Mouse (Mus musculus): ENCODE results near the gene Cpa4. TPM values are rescaled to one million over a fixed set of nuclear protein-coding genes. Genes with fewer than 3 reads are reported as not detected.

The Cpa4 gene
- 2.4 TPM in 2 replicates for polyA plus RNA-seq (2014; fragmentation: Nextera tagmentation; extraction: Ambion mirVana)

DNA sequence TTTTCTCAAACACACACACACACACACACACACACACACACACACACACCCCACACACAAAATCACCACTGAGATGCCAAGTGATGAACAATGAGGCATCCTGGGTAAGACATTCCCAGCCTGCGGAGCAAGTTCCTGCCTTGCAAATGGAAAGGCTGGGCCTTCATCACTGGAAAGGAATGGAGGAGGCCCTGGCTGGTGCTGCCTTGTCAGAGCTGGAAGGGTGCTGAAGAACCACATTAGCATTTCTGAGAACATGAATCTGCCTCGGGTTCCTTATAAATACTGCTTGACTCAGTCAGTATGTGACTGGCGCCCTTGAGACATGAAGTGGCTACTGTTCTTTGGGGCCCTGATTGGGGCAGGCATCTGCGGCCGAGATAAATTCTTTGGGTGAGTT, at the start of gene Cpa4:
Gene Cpa4 (plus strand): TSS at position 301 of the 400 bp plus-strand sequence.
- peaks cover 19% of the 10 kb centered on the region for H3K4me1 ChIP-seq (ENCODE audit: control insufficient read depth, insufficient read depth, low read length)
- WGBS (ENCODE audit: insufficient replicate concordance), result 65% methylated on average over 5 of the region's 5 CpGs
- no peak for ATAC-seq (replicated peaks; ENCODE audit: insufficient number of reproducible peaks, low FRiP score, low TSS enrichment)
- H3K4me2 ChIP-seq, result no peak within 1 kb of the TSS
- H3K27ac ChIP-seq (ENCODE audit: low read depth, low read length), result no peak within 1 kb of the TSS
- H3K4me3 ChIP-seq (ENCODE audit: low read depth, low read length), result no peak within 1 kb of the TSS
- no peaks in the 10 kb centered on the region for H3K27me3 ChIP-seq (ENCODE audit: control insufficient read depth, insufficient read depth, low read length)
- no peaks in the 10 kb centered on the region for H3K9me3 ChIP-seq (replicated peaks; ENCODE audit: control insufficient read depth, low read length)
- H3K36me3 ChIP-seq (ENCODE audit: control insufficient read depth, insufficient read depth, low read length), result 0 out of 2 replicates have a peak, but pooled peaks cover 2% of the 10 kb centered on the region
- H3K9ac ChIP-seq (ENCODE audit: low read depth, low read length), result no peak within 1 kb of the TSS

GRCm38 (mm10) chr6:30520400-30520799, 47.8 kb upstream of the Cpa4 start:
- Histone ChIP-seq H3K27ac (ENCODE audit: low read depth, low read length) (no peak overlapping the region), H3K27me3 (ENCODE audit: control insufficient read depth, insufficient read depth, low read length) (no peaks in the 10 kb centered on the region), H3K4me1 (ENCODE audit: control insufficient read depth, insufficient read depth, low read length) (peaks cover 9% of the 10 kb centered on the region), H3K9ac (ENCODE audit: low read depth, low read length) (no peak overlapping the region), H3K36me3 (ENCODE audit: control insufficient read depth, insufficient read depth, low read length) (no peaks in the 10 kb centered on the region), H3K4me3 (ENCODE audit: low read depth, low read length) (no peak overlapping the region), H3K9me3 (replicated peaks; ENCODE audit: control insufficient read depth, low read length) (no peaks in the 10 kb centered on the region), H3K4me2 (no peak overlapping the region)
- WGBS (ENCODE audit: insufficient replicate concordance), result 57% methylated on average over 11 of the region's 11 CpGs
- no peak for ATAC-seq (replicated peaks; ENCODE audit: insufficient number of reproducible peaks, low FRiP score, low TSS enrichment)

- no peak overlapping the region for H3K9ac ChIP-seq (ENCODE audit: low read depth, low read length)
- 40% methylated on average over 7 of the region's 7 CpGs for WGBS (ENCODE audit: insufficient replicate concordance)
Observed at GRCm38 (mm10) chr6:30525456-30526332, 42.5 kb upstream of the Cpa4 start.

DNA sequence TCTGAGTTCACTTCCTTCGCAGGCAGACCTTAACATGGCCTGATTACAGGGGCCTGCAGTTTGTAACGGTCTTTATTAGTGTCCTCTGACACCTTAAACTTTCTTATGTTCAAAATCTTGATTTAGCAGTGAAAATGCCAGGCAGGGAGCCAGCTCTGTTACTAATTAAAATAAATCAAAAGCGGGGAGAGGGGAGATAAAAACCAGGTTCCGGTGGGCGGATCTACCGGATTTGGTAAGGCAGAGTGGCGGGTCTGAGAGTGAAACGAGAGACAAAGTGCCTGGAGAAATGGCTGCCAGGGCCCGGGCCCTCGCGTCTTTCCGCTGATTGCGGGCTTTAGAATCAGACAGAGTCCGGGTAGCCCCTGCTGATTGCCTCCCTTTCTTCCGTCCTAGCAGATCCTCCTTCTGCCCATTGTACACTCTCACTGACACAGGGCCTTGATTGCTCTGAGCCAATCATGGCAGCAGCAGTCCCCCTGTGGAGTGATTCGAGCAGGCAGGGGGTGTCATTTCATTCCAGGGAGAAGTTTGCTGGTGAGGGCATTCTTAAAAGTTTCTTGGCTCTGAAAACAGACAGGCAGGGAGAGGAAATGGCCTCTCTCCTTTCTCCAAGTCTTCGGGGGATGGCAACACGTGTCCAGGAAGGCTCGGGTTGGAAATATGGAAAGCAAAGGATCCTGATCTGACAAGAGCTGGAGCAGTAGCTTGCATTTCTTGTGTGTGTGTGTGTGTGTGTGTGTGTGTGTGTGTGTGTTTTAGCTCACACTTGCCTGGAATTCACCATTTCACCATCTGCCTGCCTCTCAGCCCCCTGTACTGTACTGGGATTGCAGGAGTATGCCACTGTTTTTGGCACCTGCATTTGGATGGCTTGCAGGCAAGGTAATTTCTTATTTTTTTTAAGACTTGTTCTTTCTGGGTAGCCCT, 41.3 kb upstream of the Cpa4 start:
- H3K4me2 ChIP-seq, result peak overlapping the region; percentile 32
- H3K9ac ChIP-seq (ENCODE audit: low read depth, low read length), result peak overlapping the region; percentile 57
- peaks cover 48% of the 10 kb centered on the region for H3K4me1 ChIP-seq (ENCODE audit: control insufficient read depth, insufficient read depth, low read length)
- 0 out of 2 replicates have a peak, but pooled peaks have one; percentile 20 for ATAC-seq (replicated peaks; ENCODE audit: insufficient number of reproducible peaks, low FRiP score, low TSS enrichment)
- H3K36me3 ChIP-seq (ENCODE audit: control insufficient read depth, insufficient read depth, low read length), result no peaks in the 10 kb centered on the region
- H3K27ac ChIP-seq (ENCODE audit: low read depth, low read length), result peak overlapping the region; percentile 91
- no peak overlapping the region for H3K4me3 ChIP-seq (ENCODE audit: low read depth, low read length)
- 19% methylated on average over 19 of the region's 19 CpGs for WGBS (ENCODE audit: insufficient replicate concordance)
- no peaks in the 10 kb centered on the region for H3K9me3 ChIP-seq (replicated peaks; ENCODE audit: control insufficient read depth, low read length)
- H3K27me3 ChIP-seq (ENCODE audit: control insufficient read depth, insufficient read depth, low read length), result no peaks in the 10 kb centered on the region

More at GRCm38 (mm10) chr6:30525456-30526332, 42.5 kb upstream of the Cpa4 start:
- peak overlapping the region; percentile 91 for H3K27ac ChIP-seq (ENCODE audit: low read depth, low read length)
- H3K27me3 ChIP-seq (ENCODE audit: control insufficient read depth, insufficient read depth, low read length), result no peaks in the 10 kb centered on the region
- no peak for ATAC-seq (replicated peaks; ENCODE audit: insufficient number of reproducible peaks, low FRiP score, low TSS enrichment)
- no peak overlapping the region for H3K4me3 ChIP-seq (ENCODE audit: low read depth, low read length)
- H3K9me3 ChIP-seq (replicated peaks; ENCODE audit: control insufficient read depth, low read length), result no peaks in the 10 kb centered on the region
- peaks cover 48% of the 10 kb centered on the region for H3K4me1 ChIP-seq (ENCODE audit: control insufficient read depth, insufficient read depth, low read length)
- H3K4me2 ChIP-seq, result no peak overlapping the region
- H3K36me3 ChIP-seq (ENCODE audit: control insufficient read depth, insufficient read depth, low read length), result no peaks in the 10 kb centered on the region

DNA sequence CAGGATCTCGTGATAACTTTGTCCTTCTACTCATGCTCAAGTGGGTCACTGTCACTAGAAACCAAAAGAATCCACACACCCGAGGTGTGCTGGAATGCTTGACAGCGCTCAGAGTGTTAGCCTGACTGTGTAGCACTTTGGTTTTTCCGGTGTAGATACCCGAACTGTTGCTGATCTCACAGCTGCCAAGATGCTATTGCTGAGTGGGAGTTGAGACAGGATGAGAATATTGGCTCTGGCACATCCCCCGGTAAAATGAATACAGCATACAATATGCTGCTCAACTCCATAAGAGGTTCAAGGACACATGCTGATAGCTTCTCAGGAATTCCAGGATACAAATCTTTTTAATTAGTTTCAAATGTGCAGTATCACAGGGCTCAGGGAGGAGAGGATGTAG, 39.4 kb upstream of the Cpa4 start:
- no peak overlapping the region for H3K9ac ChIP-seq (ENCODE audit: low read depth, low read length)
- H3K4me2 ChIP-seq, result no peak overlapping the region
- peaks cover 48% of the 10 kb centered on the region for H3K4me1 ChIP-seq (ENCODE audit: control insufficient read depth, insufficient read depth, low read length)
- no peaks in the 10 kb centered on the region for H3K9me3 ChIP-seq (replicated peaks; ENCODE audit: control insufficient read depth, low read length)
- peak; percentile 53; the same call in 1 of the 2 replicates for ATAC-seq (replicated peaks; ENCODE audit: insufficient number of reproducible peaks, low FRiP score, low TSS enrichment)
- no peaks in the 10 kb centered on the region for H3K36me3 ChIP-seq (ENCODE audit: control insufficient read depth, insufficient read depth, low read length)
- peak overlapping the region; percentile 91 for H3K27ac ChIP-seq (ENCODE audit: low read depth, low read length)
- H3K4me3 ChIP-seq (ENCODE audit: low read depth, low read length), result no peak overlapping the region
- H3K27me3 ChIP-seq (ENCODE audit: control insufficient read depth, insufficient read depth, low read length), result no peaks in the 10 kb centered on the region
- 24% methylated on average over 6 of the region's 6 CpGs for WGBS (ENCODE audit: insufficient replicate concordance)

- no peaks in the 10 kb centered on the region for H3K9me3 ChIP-seq (replicated peaks; ENCODE audit: control insufficient read depth, low read length)
Observed at GRCm38 (mm10) chr6:30535340-30535739, 32.8 kb upstream of the Cpa4 start.

DNA sequence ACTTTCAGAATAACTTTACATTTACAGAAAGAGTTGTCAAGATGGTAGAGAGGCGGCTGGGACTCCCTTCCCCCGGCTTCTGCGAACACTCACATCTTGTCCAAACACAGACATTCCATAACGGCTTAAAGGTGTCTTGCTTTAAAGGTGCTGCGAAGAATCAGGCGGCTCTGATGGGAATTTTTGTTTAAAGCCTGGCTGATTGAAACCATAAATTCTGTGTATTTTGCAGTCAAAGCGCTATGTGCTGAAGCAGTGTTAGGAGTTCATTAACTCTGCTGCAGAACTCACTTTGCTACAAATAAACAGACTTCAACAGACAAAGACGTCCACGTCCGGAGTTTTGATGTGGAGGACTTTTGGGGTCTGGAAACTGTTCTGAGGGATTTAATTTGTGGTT, 29.9 kb upstream of the Cpa4 start:
- Histone ChIP-seq H3K4me2 (no peak overlapping the region), H3K4me3 (ENCODE audit: low read depth, low read length) (no peak overlapping the region), H3K9ac (ENCODE audit: low read depth, low read length) (no peak overlapping the region), H3K4me1 (ENCODE audit: control insufficient read depth, insufficient read depth, low read length) (peaks cover 15% of the 10 kb centered on the region), H3K36me3 (ENCODE audit: control insufficient read depth, insufficient read depth, low read length) (no peaks in the 10 kb centered on the region), H3K27me3 (ENCODE audit: control insufficient read depth, insufficient read depth, low read length) (no peaks in the 10 kb centered on the region), H3K9me3 (replicated peaks; ENCODE audit: control insufficient read depth, low read length) (no peaks in the 10 kb centered on the region), H3K27ac (ENCODE audit: low read depth, low read length) (peak overlapping the region; percentile 16; the same call in 1 of the 2 replicates)
- 52% methylated on average over 10 of the region's 10 CpGs for WGBS (ENCODE audit: insufficient replicate concordance)
- ATAC-seq (replicated peaks; ENCODE audit: insufficient number of reproducible peaks, low FRiP score, low TSS enrichment), result no peak

More at GRCm38 (mm10) chr6:30535340-30535739, 32.8 kb upstream of the Cpa4 start:
- WGBS (ENCODE audit: insufficient replicate concordance), result 38% methylated on average over 3 of the region's 3 CpGs
- H3K27me3 ChIP-seq (ENCODE audit: control insufficient read depth, insufficient read depth, low read length), result no peaks in the 10 kb centered on the region
- H3K4me2 ChIP-seq, result no peak overlapping the region
- no peak for ATAC-seq (replicated peaks; ENCODE audit: insufficient number of reproducible peaks, low FRiP score, low TSS enrichment)
- H3K4me1 ChIP-seq (ENCODE audit: control insufficient read depth, insufficient read depth, low read length), result no peaks in the 10 kb centered on the region
- H3K4me3 ChIP-seq (ENCODE audit: low read depth, low read length), result no peak overlapping the region
- no peak overlapping the region for H3K9ac ChIP-seq (ENCODE audit: low read depth, low read length)
- H3K36me3 ChIP-seq (ENCODE audit: control insufficient read depth, insufficient read depth, low read length), result no peaks in the 10 kb centered on the region
- no peak overlapping the region for H3K27ac ChIP-seq (ENCODE audit: low read depth, low read length)

DNA sequence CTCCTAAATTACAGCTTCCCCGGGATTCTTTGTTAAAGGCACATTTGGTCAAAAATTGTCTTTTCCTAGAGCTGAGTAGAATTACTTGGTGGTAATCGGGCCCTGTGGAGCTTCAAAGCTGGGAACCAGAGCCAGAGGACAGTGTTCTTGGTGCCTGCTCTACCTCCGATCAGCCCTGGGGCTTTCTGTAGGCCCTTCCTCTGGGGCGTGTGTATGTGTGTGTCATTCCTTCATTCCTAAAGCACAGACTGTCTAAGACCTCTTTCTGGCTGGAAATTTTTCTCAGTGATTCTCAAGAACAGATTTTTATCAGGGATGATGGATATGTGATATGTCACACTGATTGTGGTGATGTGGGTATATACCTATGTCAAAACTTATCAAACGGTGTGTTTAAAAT, 29.4 kb upstream of the Cpa4 start:
- no peak for ATAC-seq (replicated peaks; ENCODE audit: insufficient number of reproducible peaks, low FRiP score, low TSS enrichment)

More for the DNA sequence above, 29.4 kb upstream of the Cpa4 start:
- H3K27me3 ChIP-seq (ENCODE audit: control insufficient read depth, insufficient read depth, low read length), result no peaks in the 10 kb centered on the region
- peak overlapping the region; percentile 16; the same call in 1 of the 2 replicates for H3K27ac ChIP-seq (ENCODE audit: low read depth, low read length)
- H3K9me3 ChIP-seq (replicated peaks; ENCODE audit: control insufficient read depth, low read length), result no peaks in the 10 kb centered on the region
- no peak overlapping the region for H3K9ac ChIP-seq (ENCODE audit: low read depth, low read length)
- WGBS (ENCODE audit: insufficient replicate concordance), result 67% methylated on average over 5 of the region's 5 CpGs
- no peak overlapping the region for H3K4me3 ChIP-seq (ENCODE audit: low read depth, low read length)
- no peaks in the 10 kb centered on the region for H3K36me3 ChIP-seq (ENCODE audit: control insufficient read depth, insufficient read depth, low read length)
- H3K4me1 ChIP-seq (ENCODE audit: control insufficient read depth, insufficient read depth, low read length), result peaks cover 20% of the 10 kb centered on the region
- H3K4me2 ChIP-seq, result no peak overlapping the region
